Mouse (Mus musculus) MEL (cell line): ENCODE data around the gene Nsl1. TPM values are rescaled to one million over a fixed set of nuclear protein-coding genes. Genes with fewer than 3 reads are reported as not detected.

Source experiments
- DNase-seq: peaks from one replicate; pipeline ENCODE4 v3.0.0; 2011; ENCODE audit warnings: low read depth, low spot score
- H3K27ac ChIP-seq: 2 replicates; pipeline ENCODE4 v1.5.1; 2012; ENCODE audit warnings: low read depth, mild to moderate bottlenecking, control low read depth, low read length, moderate library complexity; ENCODE audit not compliant: control insufficient read depth
- H3K27me3 ChIP-seq, 2 experiments: fragments of 150-350 bp in 1 of 2; sonication (generic) in 1 of 2; 2 replicates each; pipeline ENCODE4 v1.6.1; 2012; ENCODE audit warnings: low read length in 2 of 2, mild to moderate bottlenecking in 2 of 2, improper control_type of control experiment in 1 of 2, moderate library complexity in 1 of 2; ENCODE audit not compliant: insufficient read depth in 2 of 2, control insufficient read depth in 1 of 2
- H3K36me3 ChIP-seq, 2 experiments: 2 replicates each; pipeline ENCODE4 v1.6.1; 2012 to 2014; ENCODE audit warnings: low read length in 2 of 2, improper control_type of control experiment in 1 of 2, inconsistent platforms in 1 of 2, mild to moderate bottlenecking in 1 of 2; ENCODE audit not compliant: insufficient read depth in 2 of 2, control insufficient read depth in 1 of 2
- H3K4me1 ChIP-seq, 2 experiments: fragments of 150-350 bp in 1 of 2; sonication (generic) in 1 of 2; 2 replicates each; pipeline ENCODE4 v1.6.1; 2012; ENCODE audit warnings: low read length in 2 of 2, improper control_type of control experiment in 1 of 2, mild to moderate bottlenecking in 1 of 2; ENCODE audit not compliant: insufficient read depth in 2 of 2, control insufficient read depth in 1 of 2
- H3K4me3 ChIP-seq, 2 experiments: fragments of 150-350 bp in 1 of 2; sonication (generic) in 1 of 2; 2 replicates each; pipeline ENCODE4 v1.5.1; 2012; ENCODE audit warnings: low read depth in 2 of 2, low read length in 2 of 2, mild to moderate bottlenecking in 2 of 2, moderate library complexity in 2 of 2, control low read depth in 1 of 2, improper control_type of control experiment in 1 of 2; ENCODE audit not compliant: control insufficient read depth in 1 of 2, insufficient read depth in 1 of 2
- H3K79me2 ChIP-seq: 2 replicates; pipeline ENCODE4 v1.6.1; 2012; ENCODE audit warnings: mild to moderate bottlenecking, low read length, moderate library complexity; ENCODE audit not compliant: control insufficient read depth, poor library complexity, insufficient read depth
- H3K9ac ChIP-seq: 2 replicates; pipeline ENCODE4 v1.6.1; 2012; ENCODE audit warnings: low read depth, mild to moderate bottlenecking, control low read depth, low read length, moderate library complexity; ENCODE audit not compliant: control insufficient read depth, poor library complexity, severe bottlenecking
- H3K9me3 ChIP-seq: fragments of 150-350 bp; sonication (generic); replicated peaks from 2 replicates; pipeline ENCODE4 v1.6.1; 2012; ENCODE audit warnings: mild to moderate bottlenecking, low read length, improper control_type of control experiment, moderate library complexity; ENCODE audit not compliant: insufficient read depth
- CHD1 ChIP-seq: IDR thresholded peaks from 2 replicates; pipeline ENCODE4 v1.6.1; 2012; ENCODE audit warnings: low read depth, mild to moderate bottlenecking, inconsistent platforms, low read length, improper control_type of control experiment
- CHD2 ChIP-seq: IDR thresholded peaks from 2 replicates; pipeline ENCODE4 v1.6.1; 2011; ENCODE audit warnings: low read length, improper control_type of control experiment
- CTCF ChIP-seq, 3 experiments: IDR thresholded peaks in 2 of 3; conservative IDR thresholded peaks in 1 of 3; 2 replicates each; pipeline ENCODE4 v1.5.1; 2011 to 2012; ENCODE audit warnings: low read length in 3 of 3, low read depth in 2 of 3, mild to moderate bottlenecking in 2 of 3, improper control_type of control experiment in 1 of 3, inconsistent platforms in 1 of 3, mixed read lengths in 1 of 3, moderate library complexity in 1 of 3; ENCODE audit not compliant: control insufficient read depth in 1 of 3, insufficient read depth in 1 of 3, poor library complexity in 1 of 3, severe bottlenecking in 1 of 3
- GABPA ChIP-seq: IDR thresholded peaks from 2 replicates; pipeline ENCODE4 v1.6.1; 2012; ENCODE audit warnings: low read depth, mild to moderate bottlenecking, inconsistent platforms, low read length, improper control_type of control experiment, moderate library complexity
- GATA1 ChIP-seq: IDR thresholded peaks from 2 replicates; pipeline ENCODE4 v1.6.1; 2011; ENCODE audit warnings: low read depth, low read length, improper control_type of control experiment
- HCFC1 ChIP-seq: IDR thresholded peaks from 2 replicates; pipeline ENCODE4 v1.6.1; 2012; ENCODE audit warnings: low read depth, mild to moderate bottlenecking, inconsistent platforms, low read length, improper control_type of control experiment, moderate library complexity
- JUND ChIP-seq: IDR thresholded peaks from 2 replicates; pipeline ENCODE4 v1.6.1; 2011; ENCODE audit warnings: low read depth, mild to moderate bottlenecking, improper control_type of control experiment, low read length
- KAT2A ChIP-seq: conservative IDR thresholded peaks from 2 replicates; pipeline ENCODE4 v1.6.1; 2012; ENCODE audit warnings: low read depth, low read length, improper control_type of control experiment, inconsistent platforms
- MXI1 ChIP-seq: IDR thresholded peaks from 2 replicates; pipeline ENCODE4 v1.6.1; 2011; ENCODE audit warnings: mild to moderate bottlenecking, low read depth, low read length, improper control_type of control experiment
- MYB ChIP-seq: IDR thresholded peaks from 2 replicates; pipeline ENCODE4 v1.6.1; 2011; ENCODE audit warnings: mild to moderate bottlenecking, low read depth, low read length, improper control_type of control experiment
- MYC ChIP-seq: IDR thresholded peaks from 2 replicates; pipeline ENCODE4 v1.6.1; 2011; ENCODE audit warnings: low read depth, mild to moderate bottlenecking, low read length, improper control_type of control experiment, moderate library complexity
- POLR2A ChIP-seq, 2 experiments: IDR thresholded peaks; 2 replicates each; pipeline ENCODE4 v1.6.1; 2011 to 2012; ENCODE audit warnings: low read length in 2 of 2, mild to moderate bottlenecking in 2 of 2, control low read depth in 1 of 2, improper control_type of control experiment in 1 of 2, low read depth in 1 of 2, moderate library complexity in 1 of 2; ENCODE audit not compliant: control insufficient read depth in 1 of 2, insufficient read depth in 1 of 2, poor library complexity in 1 of 2
- POLR2AphosphoS2 ChIP-seq: IDR thresholded peaks from 2 replicates; pipeline ENCODE4 v1.6.1; 2011; ENCODE audit warnings: low read length, improper control_type of control experiment
- RAD21 ChIP-seq: IDR thresholded peaks from 2 replicates; pipeline ENCODE4 v1.6.1; 2011; ENCODE audit warnings: mild to moderate bottlenecking, low read depth, low read length, improper control_type of control experiment
- SIN3A ChIP-seq: IDR thresholded peaks from 2 replicates; pipeline ENCODE4 v1.6.1; 2012; ENCODE audit warnings: low read length, improper control_type of control experiment, inconsistent platforms
- SMC3 ChIP-seq: IDR thresholded peaks from 2 replicates; pipeline ENCODE4 v1.6.1; 2011; ENCODE audit warnings: low read depth, low read length, improper control_type of control experiment
- TAL1 ChIP-seq: IDR thresholded peaks from 2 replicates; pipeline ENCODE4 v1.6.1; 2012; ENCODE audit warnings: mild to moderate bottlenecking, inconsistent platforms, low read length, moderate library complexity, mixed read lengths
- TCF12 ChIP-seq: IDR thresholded peaks from 2 replicates; pipeline ENCODE4 v1.6.1; 2014; ENCODE audit warnings: low read depth, mild to moderate bottlenecking, inconsistent platforms, low read length, improper control_type of control experiment, moderate library complexity
- ZC3H11A ChIP-seq: IDR thresholded peaks from 2 replicates; pipeline ENCODE4 v1.6.1; 2012; ENCODE audit warnings: low read depth, mild to moderate bottlenecking, inconsistent platforms, low read length, improper control_type of control experiment
- ZMIZ1 ChIP-seq: IDR thresholded peaks from 2 replicates; pipeline ENCODE4 v1.6.1; 2012; ENCODE audit warnings: low read depth, mild to moderate bottlenecking, inconsistent platforms, low read length, improper control_type of control experiment, moderate library complexity
- polyA plus RNA-seq, 2 experiments: library from polyadenylated mRNA; stranded (reverse) in 1 of 2; unstranded in 1 of 2; fragments of >175 nt in 1 of 2; fragments of >200 nt in 1 of 2; gene quantifications; 2 replicates each; pipeline versions ENCODE4 v1.2.1 to v1.2.4; 2012; ENCODE audit warnings: low replicate concordance in 2 of 2, low read depth in 1 of 2; ENCODE audit not compliant: insufficient read length in 2 of 2, insufficient read depth in 1 of 2, missing spikeins in 1 of 2
- total RNA-seq: library from RNA; depleted of rRNA; stranded (reverse); fragments of 300-350 nt; gene quantifications from 2 replicates; pipeline ENCODE4 v1.2.3, GENCODE M21; 2012

The Nsl1 gene
- total and polyA plus RNA-seq, 3 experiments, result 24.2 to 41.9 TPM; not detected in 1

DNA sequence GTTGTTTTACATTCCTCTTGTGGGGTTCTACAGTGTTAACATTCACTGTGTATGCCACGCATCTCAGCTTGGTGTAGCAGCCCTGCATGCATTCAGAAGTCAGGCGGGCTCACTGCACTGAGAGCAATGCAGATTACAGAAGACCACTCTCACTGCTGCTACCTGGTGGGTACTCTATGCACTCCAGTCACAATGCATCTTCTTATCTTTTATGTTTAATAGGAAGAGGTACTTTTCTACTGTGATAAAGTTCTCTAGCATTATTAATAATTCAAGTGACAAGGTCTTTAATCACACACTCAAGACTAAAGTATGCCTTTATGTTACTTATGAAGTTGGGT lies 7.3 kb upstream of the Nsl1 start:
- no peak for DNase-seq
- no peaks in the 10 kb centered on the region for H3K27me3 ChIP-seq
- peaks cover 13% of the 10 kb centered on the region in 2 experiments for H3K4me1 ChIP-seq
- peak overlapping the region; percentile 96 for H3K27ac ChIP-seq
- H3K79me2 ChIP-seq, result no peaks in the 10 kb centered on the region
- no peak overlapping the region for H3K4me3 ChIP-seq
- H3K9me3 ChIP-seq, result no peaks in the 10 kb centered on the region
- H3K9ac ChIP-seq, result peak overlapping the region; percentile 2; the same call in 1 of the 2 replicates
- peaks cover 0 to 18% of the 10 kb centered on the region in 2 experiments; a peak in 2 of 4 replicates for H3K36me3 ChIP-seq
- TF ChIP-seq CHD2, result no peak
- no peak for TF ChIP-seq TAL1
- no peak for TF ChIP-seq HCFC1
- no peak for TF ChIP-seq MYC
- TF ChIP-seq RAD21, result peak; percentile 24
- TF ChIP-seq ZC3H11A, result no peak
- no peak for TF ChIP-seq SIN3A
- TF ChIP-seq MXI1, result no peak
- no peak for TF ChIP-seq CHD1
- TF ChIP-seq KAT2A, result no peak; the same call in 1 of the 2 replicates
- peak in 2 of 3 experiments; percentile 37 to 57; a peak in 4 of 6 replicates for TF ChIP-seq CTCF (IDR thresholded peaks at IDR 0.05 in 2 of 3, conservative IDR thresholded peaks at IDR 0.05 in 1 of 3; ENCODE audit: control insufficient read depth in 1 of 3, insufficient read depth in 1 of 3, low read depth in 2 of 3, low read length in 3 of 3, poor library complexity in 1 of 3, severe bottlenecking in 1 of 3)
- TF ChIP-seq JUND, result no peak
- TF ChIP-seq SMC3, result peak; percentile 62
- TF ChIP-seq GABPA, result no peak
- TF ChIP-seq MYB, result no peak
- no peak for TF ChIP-seq GATA1
- no peak; a peak in 1 of 4 replicates for TF ChIP-seq POLR2A (IDR thresholded peaks at IDR 0.05; ENCODE audit: control insufficient read depth in 1 of 2, insufficient read depth in 1 of 2, low read depth in 1 of 2, low read length in 2 of 2, poor library complexity in 1 of 2)

DNA sequence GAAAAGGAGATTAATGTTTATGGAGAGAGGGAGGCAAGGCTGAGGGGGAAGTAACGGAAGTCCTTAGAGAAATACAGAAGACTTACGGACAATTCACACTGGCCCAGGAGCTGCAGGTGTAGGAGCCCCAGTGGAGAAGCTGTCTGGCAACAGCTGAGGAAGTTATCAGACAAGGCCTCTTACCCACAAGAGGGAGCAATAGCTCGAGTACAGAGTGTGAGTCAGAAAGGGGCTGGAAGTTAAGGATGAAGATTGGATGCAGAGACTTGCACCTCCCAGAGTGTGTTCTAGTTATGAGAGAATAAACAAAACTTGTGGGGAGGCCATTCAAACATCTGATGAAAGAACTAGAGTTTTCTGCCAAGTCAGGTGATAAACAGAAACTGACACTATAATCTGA lies 5.4 kb upstream of the Nsl1 start:
- peaks cover 13 to 22% of the 10 kb centered on the region in 2 experiments for H3K4me1 ChIP-seq
- H3K9ac ChIP-seq, result no peak overlapping the region
- no peaks in the 10 kb centered on the region for H3K27me3 ChIP-seq
- H3K27ac ChIP-seq, result no peak overlapping the region
- no peak overlapping the region for H3K4me3 ChIP-seq
- TF ChIP-seq POLR2AphosphoS2, result no peak
- peak in 2 of 3 experiments; percentile 25 to 68; a peak in 3 of 6 replicates for TF ChIP-seq CTCF (IDR thresholded peaks at IDR 0.05 in 2 of 3, conservative IDR thresholded peaks at IDR 0.05 in 1 of 3; ENCODE audit: control insufficient read depth in 1 of 3, insufficient read depth in 1 of 3, low read depth in 2 of 3, low read length in 3 of 3, poor library complexity in 1 of 3, severe bottlenecking in 1 of 3)
- TF ChIP-seq TAL1, result no peak
- no peak for TF ChIP-seq TCF12
- TF ChIP-seq SMC3, result peak; percentile 65
- 0 out of 2 replicates have a peak, but pooled peaks have one; percentile 13 for TF ChIP-seq GATA1
- 0 out of 2 replicates have a peak, but pooled peaks have one; percentile 33 for TF ChIP-seq SIN3A
- peak; percentile 43 for TF ChIP-seq RAD21
- TF ChIP-seq CHD1, result no peak
- no peak for TF ChIP-seq ZMIZ1
- no peaks in the 10 kb centered on the region for H3K9me3 ChIP-seq
- peaks cover 0 to 25% of the 10 kb centered on the region in 2 experiments; a peak in 2 of 4 replicates for H3K36me3 ChIP-seq
- DNase-seq, result peak; percentile 77
- peaks cover 2% of the 10 kb centered on the region for H3K79me2 ChIP-seq
